Mouse (Mus musculus) olfactory bulb, adult 2 months (tissue): Measurements from ENCODE around the gene Foxp1.

Experiments used
- CTCF ChIP-seq: fragments of 200-500 bp; IDR thresholded peaks from 2 replicates; pipeline ENCODE4 v1.5.1; 2012; ENCODE audit warnings: low read depth, mild to moderate bottlenecking, low read length, moderate library complexity; ENCODE audit not compliant: insufficient read depth
- POLR2A ChIP-seq: fragments of 200-500 bp; IDR thresholded peaks from 2 replicates; pipeline ENCODE4 v1.6.1; 2012; ENCODE audit warnings: mild to moderate bottlenecking, low read depth, low read length, moderate library complexity; ENCODE audit not compliant: insufficient read depth

GRCm38 (mm10) chr6:99342416-99342815, 180.1 kb downstream of the Foxp1 start:
- TF ChIP-seq POLR2A (no peak), CTCF (no peak)
